Mouse (Mus musculus) T-helper 1 cell (primary cell): ENCODE results near the gene Arhgef40.

Experiments
- in situ Hi-C: fragments of 300-600 bp; cut with MboI, MseI; formaldehyde crosslinking; loops from one replicate; pipeline ENCODE4 v1.15.1; 2025; ENCODE audit warnings: high pct_unique_total_duplicates

Arhgef40 gene

GRCm38 (mm10) chr14:51984247-51985231, at the start of gene Arhgef40:
TSS of gene Arhgef40 (plus strand) at chr14:51984719.
- in situ Hi-C loops = no loop called here

- in situ Hi-C loops = no loop called here
Measured at GRCm38 (mm10) chr14:51939005-51939404, 45.5 kb upstream of the Arhgef40 start.

- in situ Hi-C loops = no loop called here
Measured at GRCm38 (mm10) chr14:51940944-51941560, 43.5 kb upstream of the Arhgef40 start.

DNA sequence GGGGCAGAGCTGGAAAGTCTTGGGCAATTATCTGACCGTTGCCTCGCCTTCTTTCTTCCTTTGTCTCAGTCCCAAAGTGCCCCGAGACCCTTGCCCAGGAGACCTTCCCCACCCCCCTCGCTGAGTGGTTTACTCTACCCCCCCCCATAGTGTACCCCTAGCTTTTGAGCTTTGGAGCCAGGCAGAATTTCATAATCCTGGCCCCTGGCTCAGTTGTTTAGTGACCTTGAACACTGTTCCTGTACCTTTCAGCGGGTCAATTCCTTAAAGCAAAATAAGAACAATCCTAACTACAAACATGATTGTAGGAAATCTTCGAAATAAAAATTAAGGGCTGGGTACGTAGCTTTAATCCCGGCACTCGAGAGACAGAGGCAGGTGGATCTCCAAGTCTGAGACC, 42.9 kb upstream of the Arhgef40 start:
- in situ Hi-C loops = no loop called here

- in situ Hi-C loops = no loop called here
Measured at GRCm38 (mm10) chr14:51942236-51942635, 42.3 kb upstream of the Arhgef40 start.

DNA sequence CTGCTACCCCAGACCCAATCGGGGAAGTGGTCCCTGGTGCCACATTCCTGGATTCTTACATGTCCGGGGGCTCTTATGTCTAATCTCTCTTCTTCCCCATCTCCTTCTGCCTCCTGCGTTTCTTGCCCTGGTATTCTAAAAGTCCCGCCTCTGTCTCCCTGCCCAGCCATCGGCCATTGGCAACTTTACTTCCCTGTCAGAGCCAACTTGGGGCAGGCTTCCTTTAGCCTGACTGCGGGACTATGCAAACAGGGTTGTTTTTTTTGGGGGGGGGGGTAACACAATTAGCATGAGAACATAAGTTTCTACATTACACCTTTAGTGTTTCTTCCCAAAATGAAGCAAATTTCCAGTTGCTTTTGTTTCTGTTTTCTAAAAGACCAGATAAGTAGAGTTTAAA, 41.2 kb upstream of the Arhgef40 start:
- in situ Hi-C loops = no loop called here

DNA sequence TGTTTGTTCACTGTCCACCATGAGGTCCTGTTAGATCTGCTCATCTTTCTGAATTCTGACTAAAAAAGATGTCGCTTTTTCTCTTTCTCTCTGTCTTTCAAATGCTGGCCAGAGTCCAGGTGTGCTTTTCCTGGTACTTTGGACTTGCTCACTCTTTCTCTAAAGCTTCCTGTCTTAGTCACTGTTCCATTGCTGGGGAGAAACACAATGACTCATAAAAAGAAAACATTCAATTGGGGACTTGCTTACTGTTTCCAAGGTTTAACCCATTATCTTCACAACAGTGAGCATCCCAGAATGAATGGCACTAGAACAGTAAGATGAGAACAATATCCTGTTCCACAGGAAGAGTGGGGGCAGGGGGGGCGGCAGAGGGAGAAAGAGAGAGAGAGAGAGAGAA, 24.2 kb upstream of the Arhgef40 start:
- in situ Hi-C loops = no loop called here

GRCm38 (mm10) chr14:51967400-51967799, 17.1 kb upstream of the Arhgef40 start:
- in situ Hi-C loops = loop anchor here (5.0 kb wide), 1 partner anchor 180 kb away; no protein-coding TSS in a partner anchor

DNA sequence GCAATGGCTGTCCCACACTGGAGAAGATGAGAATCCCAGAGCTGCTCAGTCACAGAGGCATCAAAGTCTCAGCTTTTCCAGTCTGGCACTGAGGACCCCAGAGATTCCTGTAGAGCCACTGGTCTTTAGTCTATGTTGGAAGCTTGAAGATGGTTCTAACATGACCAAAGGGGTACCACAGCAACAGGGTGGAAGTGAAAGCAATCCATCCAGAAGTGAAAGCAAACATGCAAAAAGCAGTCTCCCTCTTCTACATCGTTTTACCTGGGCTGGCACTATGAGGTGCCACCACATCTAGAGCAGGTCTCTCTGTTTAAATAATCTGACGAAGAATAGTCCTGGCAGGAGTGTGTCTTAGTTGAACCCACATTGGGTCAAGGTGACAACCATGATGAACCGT, 5.3 kb upstream of the Arhgef40 start:
- in situ Hi-C loops = no loop called here

GRCm38 (mm10) chr14:51983251-51983650, 1.3 kb upstream of the Arhgef40 start:
- in situ Hi-C loops = no loop called here

GRCm38 (mm10) chr14:51983855-51984246, 668 bp upstream of the Arhgef40 start:
- in situ Hi-C loops = no loop called here

GRCm38 (mm10) chr14:51985301-51986152, 1.0 kb downstream of the Arhgef40 start:
- in situ Hi-C loops = no loop called here

GRCm38 (mm10) chr14:51986153-51986505, 1.6 kb downstream of the Arhgef40 start:
- in situ Hi-C loops = no loop called here

DNA sequence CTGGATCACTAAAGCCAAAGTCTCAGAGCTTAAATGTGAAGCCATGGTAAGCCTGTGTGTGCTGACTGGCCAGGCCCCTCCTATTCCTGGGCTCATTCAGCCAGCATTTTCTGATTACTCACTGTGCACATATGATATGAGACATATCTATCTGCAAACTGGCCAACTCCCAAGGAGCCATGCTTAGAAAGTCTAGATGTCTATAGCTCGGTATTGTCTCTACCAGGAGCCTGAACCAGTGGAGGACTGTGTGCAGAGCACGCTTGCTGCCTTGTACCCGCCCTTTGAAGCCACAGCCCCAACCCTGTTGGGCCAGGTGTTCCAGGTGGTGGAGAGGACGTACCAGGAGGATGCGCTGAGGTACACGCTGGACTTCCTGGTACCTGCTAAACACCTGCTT, 2.7 kb downstream of the Arhgef40 start:
- in situ Hi-C loops = no loop called here

DNA sequence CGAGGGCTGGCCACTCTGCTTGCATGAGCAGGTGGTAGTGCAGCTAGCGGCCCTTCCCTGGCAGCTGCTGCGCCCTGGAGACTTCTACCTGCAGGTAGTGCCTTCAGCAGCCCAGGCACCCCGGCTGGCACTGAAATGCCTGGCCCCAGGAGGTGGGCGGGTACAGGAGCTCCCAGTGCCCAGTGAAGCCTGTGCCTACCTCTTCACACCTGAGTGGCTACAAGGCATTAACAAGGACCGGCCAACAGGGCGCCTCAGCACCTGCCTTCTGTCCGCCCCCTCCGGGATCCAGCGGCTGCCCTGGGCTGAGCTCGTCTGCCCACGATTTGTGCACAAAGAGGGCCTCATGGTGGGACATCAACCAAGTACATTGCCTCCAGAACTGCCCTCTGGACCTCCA, 4.2 kb downstream of the Arhgef40 start:
- in situ Hi-C loops = no loop called here

DNA sequence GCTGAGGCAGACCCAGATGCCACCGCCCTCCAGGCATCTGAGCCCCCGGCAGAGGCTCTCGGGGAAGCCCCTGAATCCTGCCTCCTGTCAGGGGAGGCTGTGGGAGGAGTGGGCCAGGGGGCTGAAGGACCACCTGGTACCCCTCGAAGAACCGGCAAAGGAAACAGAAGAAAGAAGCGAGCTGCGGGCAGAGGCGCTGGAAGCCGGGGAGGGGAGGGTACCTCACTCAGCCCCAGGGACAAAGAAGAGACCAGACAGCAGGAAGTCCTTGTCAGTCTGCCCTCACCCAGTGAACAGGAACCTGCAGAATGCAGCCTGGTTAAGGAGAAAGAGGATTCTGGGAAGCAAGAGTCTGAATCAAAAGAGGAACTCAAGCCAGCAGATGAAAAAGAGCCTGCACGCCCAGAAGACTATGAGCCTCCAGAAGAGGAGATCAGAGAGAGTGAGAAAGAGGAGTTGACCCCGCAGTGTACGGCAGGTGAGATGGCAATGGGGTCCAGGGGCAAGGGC, 5.0 kb downstream of the Arhgef40 start:
- in situ Hi-C loops = no loop called here

DNA sequence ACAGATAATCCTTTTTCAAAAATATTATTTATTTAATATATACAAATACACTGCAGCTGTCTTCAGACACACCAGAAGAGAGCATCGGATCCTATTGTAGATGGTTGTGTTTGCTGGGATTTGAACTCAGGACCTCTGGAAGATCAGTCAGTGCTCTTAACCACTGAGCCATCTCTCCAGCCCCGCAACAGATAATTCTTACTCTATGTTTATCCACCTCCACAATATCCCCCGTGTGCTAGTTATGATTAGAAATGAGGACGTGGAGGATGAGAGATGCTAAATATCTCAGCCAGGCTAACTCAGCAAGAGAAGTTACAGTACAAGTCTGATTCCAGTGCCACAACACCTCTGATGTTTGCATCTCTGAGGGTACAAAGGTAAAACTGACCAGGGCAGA, 9.9 kb downstream of the Arhgef40 start:
- in situ Hi-C loops = no loop called here

DNA sequence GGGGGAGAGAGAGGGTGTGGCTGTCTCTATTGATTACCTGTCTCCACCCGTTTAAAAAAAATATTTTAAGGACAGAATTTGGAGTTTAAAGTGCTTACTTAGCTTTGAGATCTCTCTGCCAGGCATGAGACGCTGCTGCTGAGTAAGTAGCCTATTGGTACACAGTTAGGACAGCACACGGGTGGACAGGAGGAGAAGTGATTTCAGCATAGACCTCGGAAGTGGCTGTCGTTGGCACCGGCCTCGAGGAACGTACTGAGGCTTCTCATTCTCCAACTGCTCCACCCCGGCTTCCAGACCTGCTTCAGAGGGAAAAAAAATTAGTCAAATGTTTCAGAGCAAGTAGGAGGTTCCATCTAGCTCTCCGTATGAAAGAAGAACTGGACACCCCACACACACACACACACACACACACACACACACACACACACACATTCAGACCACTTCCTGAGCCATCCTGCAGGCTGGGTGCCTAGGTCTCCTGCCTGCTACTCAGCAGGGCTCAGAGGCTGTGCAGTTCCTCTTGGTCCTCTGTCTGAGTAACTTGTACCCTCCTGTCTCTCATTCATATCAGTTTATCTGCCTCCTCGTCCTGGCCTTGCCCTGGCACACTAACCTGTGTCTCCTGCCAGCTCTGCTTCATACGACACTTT, 10.8 kb downstream of the Arhgef40 start:
- in situ Hi-C loops = no loop called here

DNA sequence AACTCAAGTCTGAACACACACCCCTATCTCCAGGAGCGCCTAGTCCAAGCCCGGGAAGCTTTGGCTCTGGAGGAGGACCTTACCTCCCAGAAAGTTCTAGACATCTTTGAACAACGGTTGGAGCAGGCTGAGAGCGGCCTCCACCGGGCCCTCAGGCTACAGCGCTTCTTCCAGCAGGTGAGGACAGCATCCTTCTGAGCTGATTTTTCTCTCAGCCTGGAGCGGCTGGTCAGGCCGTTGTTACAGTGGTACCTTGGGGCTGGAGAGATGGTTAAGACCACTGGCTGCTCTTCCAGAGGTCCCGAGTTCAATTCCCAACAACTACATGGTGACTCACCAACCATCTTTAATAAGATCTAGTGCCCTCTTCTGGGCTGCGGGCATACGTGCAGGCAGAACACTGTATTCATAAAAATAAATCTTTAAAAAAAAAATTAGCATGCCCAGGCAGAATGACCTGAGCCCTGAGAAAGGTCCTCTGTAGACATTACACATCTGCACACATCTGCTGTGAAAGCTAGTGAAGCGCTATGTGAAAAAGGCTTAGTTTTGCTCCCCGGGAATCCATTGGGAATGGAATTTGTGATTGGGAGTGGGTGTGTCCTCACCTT, 11.8 kb downstream of the Arhgef40 start:
- in situ Hi-C loops = no loop called here

DNA sequence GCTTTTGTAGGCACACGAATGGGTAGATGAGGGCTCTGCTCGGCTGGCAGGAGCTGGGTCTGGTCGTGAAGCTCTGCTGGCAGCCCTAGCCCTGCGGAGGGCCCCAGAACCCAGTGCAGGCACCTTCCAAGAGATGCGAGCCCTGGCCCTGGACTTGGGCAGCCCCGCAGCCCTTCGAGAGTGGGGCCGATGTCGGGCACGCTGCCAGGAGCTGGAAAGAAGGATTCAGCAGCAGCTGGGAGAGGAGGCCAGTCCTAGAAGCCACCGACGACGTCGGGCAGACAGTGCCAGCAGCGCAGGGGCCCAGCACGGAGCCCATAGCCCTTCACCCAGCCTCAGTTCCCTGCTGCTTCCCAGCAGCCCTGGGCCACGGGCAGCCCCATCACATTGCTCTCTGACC, 12.3 kb downstream of the Arhgef40 start:
- in situ Hi-C loops = no loop called here

DNA sequence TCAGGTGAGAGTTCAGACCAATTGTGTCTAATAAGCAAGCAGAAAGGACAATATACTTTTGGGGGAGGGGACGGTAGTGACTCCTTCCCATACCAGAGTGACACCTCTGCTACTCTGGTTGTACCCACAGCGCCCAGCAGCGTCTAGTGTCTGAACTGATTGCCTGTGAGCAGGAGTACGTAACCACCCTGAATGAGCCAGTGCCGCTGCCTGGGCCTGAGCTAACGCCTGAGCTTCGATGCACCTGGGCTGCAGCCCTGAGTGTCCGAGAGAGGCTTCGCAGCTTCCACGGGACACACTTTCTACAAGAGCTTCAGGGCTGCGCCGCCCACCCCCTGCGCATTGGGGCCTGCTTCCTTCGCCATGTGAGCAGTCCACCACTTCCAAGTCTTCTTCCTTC, 13.0 kb downstream of the Arhgef40 start:
- in situ Hi-C loops = no loop called here
